Mouse (Mus musculus) G1E (cell line): ENCODE results near the gene Hoxd13.

Experiments
- CTCF ChIP-seq: IDR thresholded peaks from 2 replicates; pipeline ENCODE4 v1.5.1; 2012; ENCODE audit warnings: low read depth, low read length, inconsistent platforms, mixed read lengths
- POLR2AphosphoS5 ChIP-seq: IDR thresholded peaks from 2 replicates; pipeline ENCODE4 v1.6.1; 2012; ENCODE audit warnings: low read depth, low read length, inconsistent platforms; ENCODE audit not compliant: insufficient replicate concordance

GRCm38 (mm10) chr2:74687698-74688555, 19.8 kb downstream of the Hoxd13 start:
- TF ChIP-seq CTCF = no peak
- TF ChIP-seq POLR2AphosphoS5 = no peak
